Mouse (Mus musculus) CD4-positive naive resting alpha-beta T cell, adult 76 days (primary cell): Measurements from ENCODE around the gene Gm29106. TPM values are rescaled to one million over a fixed set of nuclear protein-coding genes. Genes with fewer than 3 reads are reported as not detected.

Experiments
- total RNA-seq: library from RNA; stranded (reverse); gene quantifications from one replicate; pipeline ENCODE4 v1.2.4, GENCODE M21; 2023

Gm29106 gene
- not detected for total RNA-seq

GRCm38 (mm10) chr1:118176242-118176641 is at the start of gene Gm29106:
Gm29106 (plus strand) TSS chr1:118176542.

Other genes starting within 250 kb of the Gm29106 start
- not detected for gene Gm28168, start 248.5 kb upstream of the Gm29106 start, total RNA-seq
- not detected for gene Gm7145, start 210.6 kb upstream of the Gm29106 start, total RNA-seq
- 91.0 TPM for gene Tsn, start 135.2 kb downstream of the Gm29106 start, total RNA-seq
- gene Nifk, start 145.3 kb downstream of the Gm29106 start, total RNA-seq: 44.4 TPM
- 90.3 TPM for gene Clasp1, start 212.5 kb downstream of the Gm29106 start, total RNA-seq